Mouse (Mus musculus) right cerebral cortex, adult 2 months (tissue): ENCODE data around the gene Tradd.
"Not testable (repeated sequence)": the region's sequence is repeated elsewhere in the genome, so short reads cannot be mapped to it uniquely, and the experiment has no call there.

Source experiments
- DNase-seq, 2 experiments: peaks; one replicate each; pipeline ENCODE4 v3.0.0; 2021 to 2022; ENCODE audit warnings: low spot score in 2 of 2

The Tradd gene

GRCm38 (mm10) chr8:105295895-105296573, 31.6 kb upstream of the Tradd start, which contains the start of gene Exoc3l:
Gene Exoc3l, minus strand, starts transcription at chr8:105296101.
- DNase-seq: no peak

- no peak for DNase-seq
These were observed 30.8 kb upstream of the Tradd start for GRCm38 (mm10) chr8:105295256-105295655.

- no peak for DNase-seq
These were observed 30.4 kb upstream of the Tradd start for GRCm38 (mm10) chr8:105294776-105295175.

- DNase-seq: no peak
These were observed 29.0 kb upstream of the Tradd start for GRCm38 (mm10) chr8:105293405-105293804.

- no peak for DNase-seq
These were observed 28.1 kb upstream of the Tradd start for GRCm38 (mm10) chr8:105292471-105292870.

- DNase-seq: not testable (repeated sequence)
These were observed 27.4 kb upstream of the Tradd start for GRCm38 (mm10) chr8:105291802-105292201.

GRCm38 (mm10) chr8:105291364-105291763, 27.0 kb upstream of the Tradd start:
- DNase-seq: not testable (repeated sequence)

GRCm38 (mm10) chr8:105290554-105291314, 26.3 kb upstream of the Tradd start:
- DNase-seq: peak; percentile 74 to 81

- DNase-seq: peak in 1 of 2 experiments; percentile 56
These were observed 25.5 kb upstream of the Tradd start, which contains the start of gene 4931428F04Rik for GRCm38 (mm10) chr8:105289805-105290460. Gene 4931428F04Rik, minus strand, starts transcription at chr8:105289864.

- DNase-seq: peak; percentile 95 to 96
These were observed 24.7 kb upstream of the Tradd start for GRCm38 (mm10) chr8:105288958-105289732.

- DNase-seq: no peak
These were observed 23.8 kb upstream of the Tradd start for GRCm38 (mm10) chr8:105288231-105288630.

- DNase-seq: no peak
These were observed 22.5 kb upstream of the Tradd start for GRCm38 (mm10) chr8:105286907-105287306.

GRCm38 (mm10) chr8:105285514-105285913, 21.1 kb upstream of the Tradd start:
- DNase-seq: no peak

GRCm38 (mm10) chr8:105283074-105283473, 18.7 kb upstream of the Tradd start:
- DNase-seq: no peak

GRCm38 (mm10) chr8:105282239-105282638, 17.8 kb upstream of the Tradd start:
- DNase-seq: no peak

GRCm38 (mm10) chr8:105281821-105282220, 17.4 kb upstream of the Tradd start:
- DNase-seq: no peak

GRCm38 (mm10) chr8:105280567-105280966, 16.2 kb upstream of the Tradd start:
- DNase-seq: no peak

- peak; percentile 81 to 87 for DNase-seq
These were observed 14.5 kb upstream of the Tradd start for GRCm38 (mm10) chr8:105278911-105279334.

GRCm38 (mm10) chr8:105276292-105277120, 12.1 kb upstream of the Tradd start:
- peak; percentile 48 to 64 for DNase-seq

- no peak for DNase-seq
These were observed 11.4 kb upstream of the Tradd start, which contains the start of gene Nol3 for GRCm38 (mm10) chr8:105275840-105276239. Gene Nol3, plus strand, starts transcription at chr8:105276140.

GRCm38 (mm10) chr8:105275387-105275786, 11.0 kb upstream of the Tradd start:
- no peak for DNase-seq
